Mouse (Mus musculus): ENCODE measurements at regions not wholly inside any gene's neighbourhood (a gene's known extent, or its start where the extent isn't known, plus 50 kb on each side); places are given as distances from the start of the nearest gene placed in this dataset.

DNA sequence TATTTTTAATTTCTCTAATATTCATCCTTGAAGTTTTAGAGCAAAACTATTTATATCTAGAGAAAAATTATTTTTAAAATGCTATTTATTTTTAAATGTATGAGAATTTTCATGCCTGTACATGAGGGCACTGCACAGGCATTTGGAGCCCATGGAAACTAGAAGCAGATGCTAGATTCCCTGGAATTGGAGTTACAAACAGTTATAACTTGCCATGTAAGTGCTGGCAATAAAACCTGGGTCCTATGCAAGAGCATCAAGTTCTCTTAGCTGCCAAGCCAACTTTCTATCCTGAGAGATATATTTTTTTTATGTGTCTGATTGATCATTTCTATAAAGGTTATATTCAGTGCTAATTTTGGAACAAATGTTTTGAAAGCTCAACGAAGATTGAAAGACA lies 189.7 kb upstream of the St8sia4 start:
- ATAC-seq (replicated peaks; ENCODE audit: poor library complexity): no peak

DNA sequence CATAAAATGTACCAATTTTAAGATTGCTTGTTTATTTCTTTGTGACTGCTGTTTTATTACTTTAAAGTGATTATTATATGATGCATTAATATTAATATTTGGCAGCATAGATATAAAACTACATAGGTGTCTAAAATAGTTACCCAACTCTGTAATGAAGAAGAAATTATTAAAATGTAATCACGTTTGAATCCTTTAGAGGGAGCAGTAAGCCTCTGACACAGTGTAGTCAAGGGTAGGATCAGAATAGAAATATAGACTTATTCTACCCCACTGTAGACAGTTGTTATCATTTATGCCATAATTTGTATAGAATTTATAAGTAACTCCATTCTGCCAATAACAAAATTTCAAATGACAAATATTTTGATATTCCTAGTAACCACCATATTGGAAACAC lies 167.3 kb upstream of the St8sia4 start:
- no peak for ATAC-seq (replicated peaks; ENCODE audit: poor library complexity)

DNA sequence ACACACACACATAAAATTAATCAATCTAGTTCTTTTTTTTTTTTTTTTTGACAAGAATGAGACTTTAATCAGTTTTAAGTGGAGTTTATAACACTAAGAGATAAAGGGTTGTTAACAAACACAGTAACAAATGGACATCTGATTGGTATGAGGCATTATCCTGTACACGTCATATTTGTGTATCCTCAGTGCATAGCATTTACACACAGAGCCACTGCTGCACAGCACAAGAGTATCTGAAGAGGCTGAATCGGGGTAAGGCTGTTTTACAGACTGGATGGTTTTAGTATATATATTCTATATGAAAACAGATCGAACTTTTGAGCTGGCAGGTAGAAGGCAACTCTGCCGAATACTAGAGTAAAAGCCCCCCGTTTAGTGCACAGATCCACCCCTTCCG lies 163.3 kb upstream of the St8sia4 start:
- ATAC-seq (replicated peaks; ENCODE audit: poor library complexity): 0 out of 2 replicates have a peak, but pooled peaks have one; percentile 20

Data from megakaryocyte progenitor cell, adult 5-6 weeks (primary cell).